ENCODE assay signal across 8 mouse cellular contexts in the genomic region with DNA sequence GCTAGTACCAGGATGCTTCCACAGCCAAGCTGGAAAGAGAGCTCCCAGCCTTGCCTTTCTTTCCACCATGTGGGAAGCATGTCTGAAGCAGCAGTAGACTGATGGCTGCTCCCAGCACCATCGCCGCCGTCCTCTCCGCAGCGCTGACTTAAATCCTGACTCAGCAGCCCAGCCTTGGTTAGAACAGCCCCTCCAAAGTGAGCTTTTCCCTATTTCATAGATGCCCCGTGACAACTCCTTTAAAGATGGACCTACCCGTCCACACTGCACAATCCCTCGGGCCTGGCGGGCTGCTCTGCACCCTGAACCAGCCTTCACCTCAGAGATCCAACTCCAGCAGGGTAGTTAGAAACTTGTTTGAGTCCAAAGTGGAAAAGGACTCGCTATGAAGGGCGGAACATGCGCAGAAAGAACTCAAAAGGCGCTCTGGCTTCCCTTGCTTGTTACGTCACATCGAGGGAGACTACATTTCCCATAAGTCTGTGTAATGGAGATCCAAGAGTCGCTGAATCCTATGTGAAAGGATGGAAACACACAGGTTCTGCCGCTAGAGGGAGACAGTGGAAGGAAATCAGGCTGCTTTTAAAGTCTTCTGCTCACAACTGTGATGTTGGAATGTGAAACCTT. TPM values are rescaled to one million over a fixed set of nuclear protein-coding genes. Genes with fewer than 3 reads are reported as not detected.
DNase-seq lines count a peak whose midpoint lies in the region; ATAC-seq and TF ChIP-seq lines count a peak whose summit lies in the region.

Gm28557 (minus strand) TSS at position 411 of the 627 bp plus-strand sequence.

- peak within 1 kb of the TSS; percentile 98 for H3K4me3 ChIP-seq in ES-Bruce4 (ENCODE audit: low read depth, low read length)
- H3K4me3 ChIP-seq in forebrain, embryonic 12.5 days (replicated peaks), result peak within 1 kb of the TSS; percentile 63
- peak within 1 kb of the TSS; percentile 68 for H3K4me3 ChIP-seq in heart, postnatal 0 days (ENCODE audit: low read depth, low read length)
- peak within 1 kb of the TSS; percentile 76 for H3K4me3 ChIP-seq in liver, embryonic 16.5 days (ENCODE audit: low read depth, low read length)
- peak within 1 kb of the TSS; percentile 59 for H3K4me3 ChIP-seq in neural tube, embryonic 13.5 days
- H3K4me3 ChIP-seq in testis, adult 2 months (ENCODE audit: control insufficient read depth, low read depth, low read length), result peak within 1 kb of the TSS; percentile 97

- peak within 1 kb of the TSS; percentile 74 for H3K9ac ChIP-seq in ES-Bruce4 (ENCODE audit: low read depth, poor library complexity, severe bottlenecking)
- H3K9ac ChIP-seq in forebrain, embryonic 12.5 days, result peak within 1 kb of the TSS; percentile 62
- H3K9ac ChIP-seq in heart, postnatal 0 days (replicated peaks; ENCODE audit: low read depth, low read length), result peak within 1 kb of the TSS; percentile 69
- peak within 1 kb of the TSS; percentile 81 for H3K9ac ChIP-seq in liver, embryonic 16.5 days (ENCODE audit: low read depth, low read length)
- peak within 1 kb of the TSS; percentile 66 for H3K9ac ChIP-seq in neural tube, embryonic 13.5 days

- peak; percentile 98 for ATAC-seq in forebrain, embryonic 12.5 days (ENCODE audit: low FRiP score)
- ATAC-seq in heart, postnatal 0 days (ENCODE audit: insufficient read depth, low read depth), result peak; percentile 97
- peak; percentile 97 for ATAC-seq in liver, embryonic 16.5 days (ENCODE audit: low read depth)
- peak; percentile 98 for ATAC-seq in neural tube, embryonic 13.5 days (ENCODE audit: low read depth)

- H3K4me2 ChIP-seq in forebrain, embryonic 12.5 days, result peak within 1 kb of the TSS; percentile 71
- H3K4me2 ChIP-seq in heart, postnatal 0 days (ENCODE audit: low read depth, low read length), result peak within 1 kb of the TSS; percentile 77
- peak within 1 kb of the TSS; percentile 77 for H3K4me2 ChIP-seq in liver, embryonic 16.5 days (ENCODE audit: low read depth, low read length)
- H3K4me2 ChIP-seq in neural tube, embryonic 13.5 days, result peak within 1 kb of the TSS; percentile 70

- no peaks in the 10 kb centered on the region for H3K27me3 ChIP-seq in ES-Bruce4 (ENCODE audit: control insufficient read depth, insufficient read depth, low read length, poor library complexity, severe bottlenecking)
- no peaks in the 10 kb centered on the region for H3K27me3 ChIP-seq in forebrain, embryonic 12.5 days
- H3K27me3 ChIP-seq in heart, postnatal 0 days (ENCODE audit: control insufficient read depth, insufficient read depth, low read length), result no peaks in the 10 kb centered on the region
- H3K27me3 ChIP-seq in liver, embryonic 16.5 days (ENCODE audit: control insufficient read depth, insufficient read depth, low read depth, low read length), result no peaks in the 10 kb centered on the region
- no peaks in the 10 kb centered on the region for H3K27me3 ChIP-seq in neural tube, embryonic 13.5 days
- no peaks in the 10 kb centered on the region for H3K27me3 ChIP-seq in testis, adult 2 months (ENCODE audit: control insufficient read depth, insufficient read depth, low read length)

- no peaks in the 10 kb centered on the region for H3K4me1 ChIP-seq in ES-Bruce4 (ENCODE audit: control insufficient read depth, insufficient read depth, low read length)
- peaks cover 8% of the 10 kb centered on the region for H3K4me1 ChIP-seq in forebrain, embryonic 12.5 days
- peaks cover 10% of the 10 kb centered on the region for H3K4me1 ChIP-seq in heart, postnatal 0 days (ENCODE audit: control insufficient read depth, insufficient read depth)
- H3K4me1 ChIP-seq in liver, embryonic 16.5 days (ENCODE audit: control insufficient read depth, low read depth, low read length), result peaks cover 9% of the 10 kb centered on the region
- H3K4me1 ChIP-seq in neural tube, embryonic 13.5 days (replicated peaks), result peaks cover 10% of the 10 kb centered on the region
- H3K4me1 ChIP-seq in testis, adult 2 months (ENCODE audit: control insufficient read depth, insufficient read depth, low read length), result peaks cover 9% of the 10 kb centered on the region

- no peak for TF ChIP-seq EP300 in ES-Bruce4 (IDR thresholded peaks at IDR 0.05; ENCODE audit: insufficient read depth, low read depth, low read length)
- no peak for TF ChIP-seq EP300 in heart, postnatal 0 days (IDR thresholded peaks at IDR 0.05; ENCODE audit: low read depth)

- peak; percentile 98 for DNase-seq in c-Kit-positive CD71-positive TER-119-positive erythroid progenitor cells, embryonic 14.5 days (ENCODE audit: low spot score)
- DNase-seq in heart, postnatal 0 days (ENCODE audit: low spot score), result peak; percentile 96
- DNase-seq in kidney, postnatal 4 days, result peak; percentile 87 to 93

- under 1% methylated on average over 17 of the region's 17 CpGs for WGBS in forebrain, embryonic 12.5 days
- WGBS in heart, postnatal 0 days, result under 1% methylated on average over 17 of the region's 17 CpGs
- WGBS in liver, embryonic 16.5 days (ENCODE audit: insufficient replicate concordance), result 0% methylated on average over 17 of the region's 17 CpGs
- under 1% methylated on average over 17 of the region's 17 CpGs for WGBS in neural tube, embryonic 13.5 days

- peak; percentile 65 for TF ChIP-seq POLR2A in ES-Bruce4 (IDR thresholded peaks at IDR 0.05; ENCODE audit: insufficient read depth, low read length)
- TF ChIP-seq POLR2A in testis, adult 2 months (IDR thresholded peaks at IDR 0.05; ENCODE audit: control insufficient read depth, low read depth, low read length), result 0 out of 2 replicates have a peak, but pooled peaks have one; percentile 45

- no peaks in the 10 kb centered on the region for H3K9me3 ChIP-seq in ES-Bruce4 (replicated peaks; ENCODE audit: control insufficient read depth, insufficient read depth, low read length, poor library complexity, severe bottlenecking)
- no peaks in the 10 kb centered on the region for H3K9me3 ChIP-seq in forebrain, embryonic 12.5 days
- no peaks in the 10 kb centered on the region for H3K9me3 ChIP-seq in heart, postnatal 0 days (replicated peaks; ENCODE audit: control insufficient read depth, low read length)
- H3K9me3 ChIP-seq in liver, embryonic 16.5 days (replicated peaks; ENCODE audit: control insufficient read depth, low read length), result no peaks in the 10 kb centered on the region
- no peaks in the 10 kb centered on the region for H3K9me3 ChIP-seq in neural tube, embryonic 13.5 days

- H3K27ac ChIP-seq in ES-Bruce4 (ENCODE audit: insufficient read depth, low read length), result peak within 1 kb of the TSS; percentile 68
- H3K27ac ChIP-seq in forebrain, embryonic 12.5 days, result peak within 1 kb of the TSS; percentile 50; the same call in 1 of the 2 replicates
- H3K27ac ChIP-seq in heart, postnatal 0 days (ENCODE audit: low read depth), result peak within 1 kb of the TSS; percentile 86
- H3K27ac ChIP-seq in liver, embryonic 16.5 days (ENCODE audit: low read length), result peak within 1 kb of the TSS; percentile 90
- peak within 1 kb of the TSS; percentile 61 for H3K27ac ChIP-seq in neural tube, embryonic 13.5 days (replicated peaks)
- H3K27ac ChIP-seq in testis, adult 2 months (ENCODE audit: control insufficient read depth, insufficient read depth, low read depth, low read length), result peak within 1 kb of the TSS; percentile 89

- TF ChIP-seq CTCF in ES-Bruce4 (IDR thresholded peaks at IDR 0.05; ENCODE audit: low read depth, low read length), result no peak
- peak; percentile 94 for TF ChIP-seq CTCF in heart, postnatal 0 days (IDR thresholded peaks at IDR 0.05; ENCODE audit: low read depth)
- TF ChIP-seq CTCF in testis, adult 2 months (IDR thresholded peaks at IDR 0.05; ENCODE audit: control insufficient read depth, insufficient read depth, insufficient replicate concordance, low read depth, low read length), result no peak

- no peaks in the 10 kb centered on the region for H3K36me3 ChIP-seq in ES-Bruce4 (ENCODE audit: control insufficient read depth, insufficient read depth, low read length, poor library complexity, severe bottlenecking)
- H3K36me3 ChIP-seq in forebrain, embryonic 12.5 days (replicated peaks), result peaks cover 7% of the 10 kb centered on the region; the same call in 1 of the 2 replicates
- 0 out of 2 replicates have a peak, but pooled peaks cover 8% of the 10 kb centered on the region for H3K36me3 ChIP-seq in heart, postnatal 0 days (replicated peaks; ENCODE audit: control insufficient read depth, insufficient read depth, low read length)
- H3K36me3 ChIP-seq in liver, embryonic 16.5 days (ENCODE audit: control insufficient read depth, insufficient read depth), result peaks cover 6% of the 10 kb centered on the region
- H3K36me3 ChIP-seq in neural tube, embryonic 13.5 days, result no peaks in the 10 kb centered on the region
- H3K36me3 ChIP-seq in testis, adult 2 months (ENCODE audit: control insufficient read depth, insufficient read depth, low read length), result no peaks in the 10 kb centered on the region

RNA-seq across cellular contexts. Expression of gene Gm28557, which starts in this region (rescaled TPM):
- 5.3 and 5.8 TPM in 2 replicates for polyA plus RNA-seq in ES-Bruce4 (2011; ENCODE audit: insufficient read depth, insufficient read length, low read depth, missing spikeins)
- polyA plus RNA-seq in forebrain, embryonic 12.5 days (2016; fragmentation: Nextera tagmentation; extraction: Ambion mirVana), result 2.3 and 2.4 TPM in 2 replicates
- total RNA-seq in heart, postnatal 0 days (2014; rRNA removed; ENCODE audit: low replicate concordance), result 1.3 TPM in 1 of 2 replicates, not detected in the other
- polyA plus RNA-seq in heart, postnatal 0 days (2015; fragmentation: Nextera tagmentation; extraction: Ambion mirVana), result 0.60 and 0.89 TPM in 2 replicates
- polyA plus RNA-seq in liver, embryonic 16.5 days (2015; fragmentation: Nextera tagmentation; extraction: Ambion mirVana), result 1.1 and 1.2 TPM in 2 replicates
- polyA plus RNA-seq in neural tube, embryonic 13.5 days (2015; fragmentation: Nextera tagmentation; extraction: Ambion mirVana), result 2.1 and 2.5 TPM in 2 replicates
- 0.71 and 0.72 TPM in 2 replicates for polyA plus RNA-seq in testis, adult 2 months (2012; rRNA removed)

Comparison
In these comparisons a context has a peak if more than half of its experiments do, and no peak if none do; other contexts are left out.
1. Peak in every context shown above with its lines: DNase-seq, ATAC-seq, H3K4me3 ChIP-seq and H3K27ac ChIP-seq.